Mouse (Mus musculus) left cerebral cortex, adult 2 months (tissue): Measurements from ENCODE around the gene Ppan. TPM values are rescaled to one million over a fixed set of nuclear protein-coding genes. Genes with fewer than 3 reads are reported as not detected.

ENCODE experiments used
- DNase-seq, 2 experiments: peaks; one replicate each; pipeline ENCODE4 v3.0.0; 2021 to 2022; ENCODE audit warnings: low spot score in 2 of 2, mixed read lengths in 1 of 2; ENCODE audit errors: extremely low spot score in 1 of 2
- H3K27ac ChIP-seq: fragments of 200-600 bp; 2 replicates; pipeline ENCODE4 v1.8.1; 2022
- H3K4me3 ChIP-seq: fragments of 200-600 bp; 2 replicates; pipeline ENCODE4 v1.8.1; 2022
- CTCF ChIP-seq: fragments of 200-600 bp; IDR thresholded peaks from 2 replicates; pipeline ENCODE4 v1.8.1; 2022; ENCODE audit warnings: antibody characterized with exemption, mild to moderate bottlenecking, moderate library complexity
- intact Hi-C: fragments of 180-260 bp; cut with DNase I; formaldehyde crosslinking; loops from one replicate; pipeline ENCODE4 v1.15.1; 2025
- microRNA-seq, 2 experiments: library from miRNA; unstranded; fragments of <30 nt; microRNA quantifications; one replicate each; pipeline ENCODE4 v1.2.0; 2021
- total RNA-seq, 2 experiments: library from RNA; stranded (reverse); gene quantifications; 2 replicates each; pipeline ENCODE4 v1.2.3; 2021

Gene Ppan
- total RNA-seq, 2 experiments from 2014 or later, result 25.6 to 26.3 TPM

DNA sequence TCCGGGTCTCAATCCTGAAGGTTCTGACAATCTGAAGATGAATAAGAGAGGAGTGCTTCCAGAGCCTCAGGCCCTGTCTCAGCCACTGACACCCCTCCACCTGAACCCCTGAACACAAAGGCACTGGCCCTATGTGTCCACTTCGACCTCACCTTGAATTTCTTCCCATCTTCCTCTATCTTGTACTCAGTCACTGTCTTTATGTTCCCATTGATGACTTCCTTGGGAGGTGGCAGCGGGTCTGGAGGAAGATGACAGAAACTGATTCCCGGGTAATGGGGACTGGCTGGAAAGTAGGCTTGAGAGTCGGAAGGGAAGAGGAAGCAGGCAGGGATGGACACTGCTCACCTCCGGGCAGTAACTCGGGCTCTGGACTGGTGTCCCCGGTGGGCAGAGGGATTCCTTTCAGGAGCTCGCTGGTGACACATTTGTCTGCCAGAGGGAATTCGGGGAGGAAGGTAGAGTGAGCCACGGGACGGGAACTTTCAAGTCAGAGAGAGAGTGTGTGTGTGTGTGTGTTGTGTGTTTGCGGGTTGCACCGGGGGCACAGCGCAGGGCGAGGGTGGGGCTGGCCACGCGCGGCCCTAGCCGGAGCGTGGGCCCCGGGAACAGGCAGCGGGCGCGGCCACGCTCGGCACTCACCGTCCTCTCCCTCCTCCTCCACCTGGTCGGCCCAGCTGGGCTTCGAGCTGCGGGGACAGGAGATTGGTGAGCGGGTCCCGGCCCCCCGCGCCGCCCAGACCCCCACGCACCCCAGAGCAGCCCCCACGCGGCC, 9.9 kb downstream of the Ppan start:
- no peak for TF ChIP-seq CTCF
- no peak for DNase-seq
- intact Hi-C loops, result loop anchor here (1.0 to 5.0 kb wide), 3 partner anchors 10 to 174 kb away; partner anchors contain the start of genes Fdx1l, Gm49373 and Ppan
- peak overlapping the region; percentile 78 for H3K27ac ChIP-seq
- peak overlapping the region; percentile 87 for H3K4me3 ChIP-seq

GRCm38 (mm10) chr9:20898511-20899073, 10.6 kb downstream of the Ppan start, which contains the start of gene Eif3g:
Eif3g (minus strand) TSS chr9:20898623.
- H3K27ac ChIP-seq, result peak within 1 kb of the TSS; percentile 78
- intact Hi-C loops, result loop anchor here (1.0 to 5.0 kb wide), 3 partner anchors 10 to 174 kb away; partner anchors contain the start of genes Fdx1l, Gm49373 and Ppan

GRCm38 (mm10) chr9:20901466-20902173, 13.6 kb downstream of the Ppan start:
- peak; percentile 74 for TF ChIP-seq CTCF
- no peak overlapping the region for H3K27ac ChIP-seq
- no peak overlapping the region for H3K4me3 ChIP-seq
- intact Hi-C loops, result loop anchor here (2.0 kb wide), 2 partner anchors 101 to 235 kb away; partner anchors contain the start of gene Mrpl4
- DNase-seq, result no peak

More at GRCm38 (mm10) chr9:20898511-20899073, 10.6 kb downstream of the Ppan start, which contains the start of gene Eif3g:
- H3K4me3 ChIP-seq, result peak within 1 kb of the TSS; percentile 87
- DNase-seq, result peak; percentile 83 to 87
- peak; percentile 99 for TF ChIP-seq CTCF

- TF ChIP-seq CTCF, result no peak
- intact Hi-C loops, result no loop called here
- Histone ChIP-seq H3K27ac (no peak overlapping the region), H3K4me3 (no peak overlapping the region)
- no peak for DNase-seq
These were observed 14.2 kb downstream of the Ppan start for GRCm38 (mm10) chr9:20902174-20902491.

GRCm38 (mm10) chr9:20909948-20910347, 22.0 kb downstream of the Ppan start:
- H3K27ac ChIP-seq, result no peak overlapping the region
- intact Hi-C loops, result no loop called here
- H3K4me3 ChIP-seq, result no peak overlapping the region
- DNase-seq, result no peak
- no peak for TF ChIP-seq CTCF

DNA sequence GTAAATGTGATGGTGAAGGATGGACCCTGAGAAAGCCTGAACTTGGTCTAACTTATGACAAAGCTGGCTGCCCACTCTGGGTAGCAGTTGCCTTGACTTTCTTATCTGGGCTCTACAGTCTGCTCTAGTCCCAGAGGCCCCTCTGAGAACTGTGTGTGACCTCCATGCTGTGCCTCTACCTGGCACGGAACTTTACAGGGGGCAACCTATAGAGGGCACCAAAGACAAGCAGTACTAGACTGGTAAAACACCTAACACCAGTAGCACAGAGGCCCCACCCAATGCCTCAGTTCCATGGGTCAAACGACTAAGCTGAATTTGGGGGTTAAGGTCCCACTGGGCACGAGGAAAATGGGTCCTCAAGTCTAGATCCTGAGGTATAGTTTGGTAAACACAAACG, 28.2 kb downstream of the Ppan start:
- H3K27ac ChIP-seq, result no peak overlapping the region
- peak; percentile 50 for TF ChIP-seq CTCF
- no peak for DNase-seq
- intact Hi-C loops, result no loop called here
- no peak overlapping the region for H3K4me3 ChIP-seq

DNA sequence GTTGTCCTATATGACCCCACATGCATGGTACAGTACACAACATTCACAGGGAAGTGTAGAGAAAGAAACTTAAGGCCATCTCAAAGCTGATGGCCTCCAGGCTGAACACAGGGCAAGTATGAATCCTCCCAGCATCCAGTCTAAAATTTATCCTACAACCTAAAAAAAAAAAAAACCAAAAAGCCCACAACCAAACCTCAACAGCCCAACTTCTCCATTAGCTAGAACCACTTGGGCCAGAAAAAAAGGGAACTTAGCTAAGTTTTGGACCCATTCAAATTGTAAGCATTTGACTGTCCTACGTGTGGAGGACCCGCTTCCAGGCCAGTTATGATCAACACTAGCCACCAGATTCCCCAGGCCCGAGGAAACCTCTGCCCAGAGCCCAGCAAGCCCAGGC, 35.3 kb downstream of the Ppan start:
- Histone ChIP-seq H3K4me3 (no peak overlapping the region), H3K27ac (no peak overlapping the region)
- no peak for DNase-seq
- no peak for TF ChIP-seq CTCF
- intact Hi-C loops, result no loop called here

Small RNA genes within 50 kb of the gene (microRNA-seq; reads per million reads assigned to microRNA genes)
- gene Mir7081, result 0.48 to 0.73 reads per million in 2 experiments

Other genes with a start within 250 kb of the Ppan start
- 100 to 1,000 TPM; 289 to 312 TPM for gene Ubl5, start 245.3 kb upstream of the Ppan start, total RNA-seq
- gene Fbxl12, start 243.4 kb upstream of the Ppan start, total RNA-seq, result 10 to 100 TPM; 26.4 to 28.6 TPM
- gene Pin1, start 236.1 kb upstream of the Ppan start, total RNA-seq, result 10 to 100 TPM; 40.0 to 41.5 TPM
- gene Olfm2, start 141.8 kb upstream of the Ppan start, total RNA-seq, result 100 to 1,000 TPM; 152 TPM
- gene Col5a3, start 73.1 kb upstream of the Ppan start, total RNA-seq, result 1 to 10 TPM; 1.4 to 1.7 TPM
- not detected for gene Rdh8, start 69.7 kb upstream of the Ppan start, total RNA-seq
- gene A230050P20Rik, start 19.5 kb upstream of the Ppan start, total RNA-seq, result 10 to 100 TPM; 84.3 to 88.2 TPM
- 10 to 100 TPM in 1 of 2 experiments, 1 to 10 TPM in 1; 9.8 to 10.1 TPM for gene Angptl6, start 8.4 kb upstream of the Ppan start, total RNA-seq
- 100 to 1,000 TPM; 118 to 122 TPM for gene Eif3g, start 10.4 kb downstream of the Ppan start, total RNA-seq
- 10 to 100 TPM; 44.5 to 44.6 TPM for gene Dnmt1, start 71.7 kb downstream of the Ppan start, total RNA-seq
- gene S1pr2, start 88.6 kb downstream of the Ppan start, total RNA-seq, result 1 to 10 TPM; 3.2 to 4.4 TPM
- gene Mrpl4, start 114.6 kb downstream of the Ppan start, total RNA-seq, result 10 to 100 TPM; 59.2 to 64.2 TPM
- 1 to 10 TPM; 2.0 to 3.6 TPM for gene Icam1, start 127.8 kb downstream of the Ppan start, total RNA-seq
- 1 to 10 TPM; 1.5 to 1.6 TPM for gene Icam4, start 141.2 kb downstream of the Ppan start, total RNA-seq
- 100 to 1,000 TPM; 230 to 248 TPM for gene Icam5, start 143.9 kb downstream of the Ppan start, total RNA-seq
- 1 to 10 TPM in 1 of 2 experiments, not detected in 1; 1.3 TPM for gene Zglp1, start 178.9 kb downstream of the Ppan start, total RNA-seq
- 1 to 10 TPM; 1.7 to 3.2 TPM for gene Gm49373, start 184.9 kb downstream of the Ppan start, total RNA-seq
- gene Fdx1l, start 185.4 kb downstream of the Ppan start, total RNA-seq, result 10 to 100 TPM; 62.4 to 64.3 TPM
- gene Gm38431, start 203.8 kb downstream of the Ppan start, total RNA-seq, result 1 to 10 TPM; 2.2 to 4.2 TPM
- 10 to 100 TPM; 28.0 to 29.0 TPM for gene Raver1, start 203.8 kb downstream of the Ppan start, total RNA-seq
- 10 to 100 TPM; 13.2 to 14.6 TPM for gene Tyk2, start 243.1 kb downstream of the Ppan start, total RNA-seq